Mouse (Mus musculus) lung, adult 2 months (tissue): ENCODE data around the gene Lcorl. TPM values are rescaled to one million over a fixed set of nuclear protein-coding genes. Genes with fewer than 3 reads are reported as not detected.
A peak's percentile ranks its signal among the peaks of the same experiment; 100 is the strongest.

ENCODE experiments used
- DNase-seq: peaks from one replicate; pipeline ENCODE4 v3.0.0; 2022
- H3K4me1 ChIP-seq: fragments of 200-500 bp; 2 replicates; pipeline ENCODE4 v1.6.1; 2011; ENCODE audit warnings: low read length; ENCODE audit not compliant: control insufficient read depth, insufficient read depth
- H3K4me3 ChIP-seq: fragments of 200-500 bp; replicated peaks from 2 replicates; pipeline ENCODE3; 2011; ENCODE audit warnings: low read depth, mild to moderate bottlenecking, control low read depth, low read length; ENCODE audit errors: extremely low read depth
- CTCF ChIP-seq: fragments of 200-500 bp; IDR thresholded peaks from 2 replicates; pipeline ENCODE4 v1.5.1; 2011; ENCODE audit warnings: mild to moderate bottlenecking, low read length, control low read depth; ENCODE audit not compliant: insufficient read depth
- POLR2A ChIP-seq: fragments of 200-500 bp; IDR thresholded peaks from 2 replicates; pipeline ENCODE4 v1.6.1; 2011; ENCODE audit warnings: low read depth, mild to moderate bottlenecking, control low read depth, low read length, borderline replicate concordance; ENCODE audit errors: extremely low read depth
- WGBS: fragments of 180-500 bp; shearing (Covaris S2); methylation state at CpG from one replicate; pipeline ENCODE4 v1.1.7; 2018; 5-methylcytosine and 5-hydroxymethylcytosine counted together
- polyA plus RNA-seq: library from polyadenylated mRNA; depleted of rRNA; stranded (reverse); fragments of >200 nt; gene quantifications from 2 replicates; pipeline ENCODE4 v1.2.3, GENCODE M21; 2012

Lcorl gene
- polyA plus RNA-seq, 1 experiment, result 1.4 TPM

DNA sequence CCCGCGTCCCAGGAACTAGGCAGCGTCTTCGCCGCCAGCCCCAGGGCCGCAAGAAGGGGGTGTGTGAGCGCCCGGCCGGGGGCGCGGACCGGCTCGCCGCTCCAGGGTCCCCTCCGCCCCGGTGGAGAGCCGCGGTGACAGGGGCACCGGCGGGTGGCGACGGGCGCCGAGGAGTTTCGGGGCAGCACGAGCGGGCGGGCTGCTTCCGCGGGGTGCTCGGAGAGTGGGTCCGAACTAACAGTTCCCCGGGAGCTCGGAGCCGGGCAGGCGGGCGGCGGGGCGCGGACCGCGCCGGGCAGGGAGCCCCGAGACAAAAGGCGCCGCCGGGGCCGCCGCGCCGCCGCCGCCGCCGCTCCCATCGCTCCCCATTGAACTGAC, 550 bp downstream of the Lcorl start:
- TF ChIP-seq POLR2A, result no peak
- no peak for TF ChIP-seq CTCF
- Histone ChIP-seq H3K4me3 (peak overlapping the region; percentile 66), H3K4me1 (peaks cover 2% of the 10 kb centered on the region; the same call in 1 of the 2 replicates)
- no peak for DNase-seq
- WGBS, result 1% methylated on average over 55 of the region's 56 CpGs

DNA sequence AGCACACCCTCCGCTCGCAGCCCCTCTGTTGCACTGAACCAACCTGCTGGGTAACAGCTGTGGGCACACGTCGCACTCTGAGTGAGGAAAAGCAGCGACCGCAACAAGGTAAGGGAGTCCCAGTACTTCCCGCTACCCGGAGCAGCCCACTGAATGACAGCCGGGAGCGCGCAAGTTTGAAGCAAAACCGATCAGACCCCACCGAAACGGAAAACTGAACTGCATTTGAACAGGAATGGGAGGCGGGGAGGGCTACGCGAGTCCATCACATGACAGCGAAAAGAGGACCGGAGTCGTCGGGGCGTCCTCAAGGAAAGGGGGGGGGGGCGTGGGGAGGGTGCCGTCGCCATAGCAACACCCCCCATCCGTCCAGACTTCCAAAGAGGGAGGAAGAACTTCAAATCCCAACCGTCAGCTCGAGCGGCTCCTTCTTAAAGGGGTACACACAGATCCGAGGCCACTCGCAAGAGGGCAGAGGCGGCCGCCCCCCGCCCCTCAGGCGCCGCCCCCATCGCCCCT, 1.1 kb downstream of the Lcorl start:
- Histone ChIP-seq H3K4me3 (peak overlapping the region; percentile 66), H3K4me1 (peaks cover 2% of the 10 kb centered on the region; the same call in 1 of the 2 replicates)
- DNase-seq, result peak; percentile 49
- 1% methylated on average over 29 of the region's 37 CpGs for WGBS
- TF ChIP-seq POLR2A (no peak), CTCF (no peak)

DNA sequence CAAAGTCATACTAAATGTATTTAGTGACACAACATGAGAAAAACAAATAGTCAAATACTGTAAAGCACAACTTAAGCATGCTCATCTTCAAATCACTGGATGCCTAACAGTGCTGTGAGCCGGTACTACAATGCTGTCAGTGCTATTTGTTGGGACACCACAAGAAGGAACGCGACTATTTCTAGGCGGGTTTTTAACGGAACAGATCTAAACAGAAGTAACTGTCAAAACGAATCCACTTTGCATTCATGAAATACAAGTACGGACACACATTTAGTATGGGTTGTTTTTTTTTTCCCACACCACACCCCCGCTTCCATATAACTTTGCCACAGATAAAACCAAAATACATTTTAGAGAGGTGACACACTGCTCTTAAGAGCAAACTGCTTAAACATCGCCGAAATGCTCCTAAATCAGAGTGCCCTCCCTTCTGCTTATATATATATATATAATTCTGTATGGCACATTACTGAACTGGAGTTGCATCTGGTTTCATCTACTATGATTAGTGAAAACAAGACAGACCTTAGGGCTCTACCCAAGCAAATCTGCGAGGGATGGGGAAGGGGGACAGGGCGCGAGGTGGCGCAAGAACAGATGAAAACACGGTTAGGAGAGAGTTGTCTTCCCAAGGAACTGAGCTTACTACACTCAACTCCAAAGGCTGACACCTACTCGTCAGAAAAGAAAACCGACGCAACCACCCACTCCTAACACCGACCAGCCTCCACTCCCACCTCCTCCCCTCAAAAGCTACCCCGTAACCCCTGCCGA, 1.7 kb downstream of the Lcorl start:
- WGBS, result 8% methylated on average over 21 of the region's 21 CpGs
- peak overlapping the region; percentile 66 for H3K4me3 ChIP-seq
- TF ChIP-seq POLR2A (no peak), CTCF (0 out of 2 replicates have a peak, but pooled peaks have one; percentile 17)
- peaks cover 2% of the 10 kb centered on the region; the same call in 1 of the 2 replicates for H3K4me1 ChIP-seq
- DNase-seq, result no peak

DNA sequence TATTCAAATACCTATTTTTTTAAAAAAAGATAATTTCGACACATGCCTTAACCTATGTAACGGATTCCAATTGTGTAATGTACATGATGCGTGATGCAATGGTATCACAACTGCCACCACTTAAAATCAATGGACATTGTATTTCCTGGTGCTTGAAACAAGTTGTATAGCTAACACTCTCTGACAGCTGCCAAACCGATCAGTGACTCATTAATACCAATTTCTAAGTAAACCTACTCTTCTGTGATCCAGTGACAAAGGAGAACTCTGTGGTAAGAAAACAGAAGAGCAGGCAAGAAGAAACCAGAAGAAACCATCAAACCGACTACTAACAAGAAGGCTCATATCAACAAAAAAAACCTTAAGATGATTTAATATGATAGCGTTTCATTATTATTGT, 12.7 kb downstream of the Lcorl start:
- Histone ChIP-seq H3K4me1 (no peaks in the 10 kb centered on the region), H3K4me3 (no peak overlapping the region)
- no peak for TF ChIP-seq CTCF
- no peak for TF ChIP-seq POLR2A
- WGBS, result 75% methylated on average over 6 of the region's 6 CpGs
- DNase-seq, result no peak

DNA sequence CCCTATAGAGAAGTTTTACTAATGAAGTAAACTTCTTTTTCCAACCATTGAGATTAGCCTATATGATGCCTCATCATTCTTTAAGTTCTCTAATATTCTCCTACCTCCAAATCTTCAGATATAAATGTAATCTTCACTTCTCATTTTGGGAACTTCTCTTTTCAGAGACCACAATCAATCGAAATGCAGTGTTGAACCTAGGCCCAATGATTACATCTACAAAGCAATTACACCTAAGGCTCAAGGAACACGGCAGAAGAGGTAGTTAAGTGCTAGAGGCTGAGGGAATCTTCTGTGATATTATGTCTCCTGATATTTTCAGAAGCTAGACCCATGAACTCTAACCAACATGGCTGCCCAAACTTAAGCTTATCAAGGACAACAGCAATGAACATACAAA, 22.3 kb downstream of the Lcorl start:
- WGBS, result 86% methylated on average over 2 of the region's 2 CpGs
- DNase-seq, result no peak
- Histone ChIP-seq H3K4me1 (no peaks in the 10 kb centered on the region), H3K4me3 (no peak overlapping the region)
- TF ChIP-seq CTCF (no peak), POLR2A (no peak)

DNA sequence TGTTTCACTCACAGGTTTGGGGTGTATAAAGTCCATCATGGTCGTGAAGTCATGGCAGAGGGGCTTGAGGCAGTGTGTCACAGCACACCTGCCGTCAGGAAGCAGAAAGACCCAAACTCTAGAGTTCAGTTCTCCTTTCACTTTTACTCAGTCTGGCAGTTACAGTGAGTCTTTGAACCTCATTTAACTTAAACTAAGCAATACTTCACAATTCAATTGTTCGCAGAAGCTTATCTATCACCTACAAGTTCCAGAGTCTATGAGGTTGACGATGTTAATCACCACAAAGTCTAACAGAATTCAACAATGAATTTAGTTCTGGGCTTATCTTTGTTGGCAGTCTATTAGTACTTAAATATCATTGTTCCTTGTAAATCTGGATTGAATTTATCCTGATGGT, 45.9 kb downstream of the Lcorl start:
- Histone ChIP-seq H3K4me3 (no peak overlapping the region), H3K4me1 (no peaks in the 10 kb centered on the region)
- WGBS, result 87% methylated on average over 4 of the region's 4 CpGs
- TF ChIP-seq CTCF (no peak), POLR2A (no peak)
- DNase-seq, result no peak

DNA sequence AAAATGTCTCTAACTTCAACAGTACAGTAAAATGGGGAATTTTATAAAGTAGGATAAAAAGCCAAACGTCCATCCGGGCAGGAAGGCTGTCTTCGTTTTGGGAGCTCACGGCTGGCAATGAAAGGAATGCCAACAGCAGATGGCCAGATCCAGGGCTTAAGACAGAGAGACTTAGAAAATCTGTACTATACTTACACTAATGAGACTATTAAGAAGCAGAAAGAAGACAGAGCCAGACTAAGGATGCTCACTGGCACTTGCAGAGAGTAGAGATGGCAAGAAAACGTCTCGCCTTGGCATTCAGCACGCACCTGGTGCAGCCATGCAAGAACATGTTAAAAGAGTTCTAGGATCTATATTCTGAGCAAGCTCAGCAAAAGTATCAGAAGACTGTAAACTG, 65.6 kb downstream of the Lcorl start:
- Histone ChIP-seq H3K4me3 (no peak overlapping the region), H3K4me1 (no peaks in the 10 kb centered on the region)
- DNase-seq, result no peak
- TF ChIP-seq POLR2A, result no peak
- no peak for TF ChIP-seq CTCF
- WGBS, result 91% methylated on average over 7 of the region's 7 CpGs

DNA sequence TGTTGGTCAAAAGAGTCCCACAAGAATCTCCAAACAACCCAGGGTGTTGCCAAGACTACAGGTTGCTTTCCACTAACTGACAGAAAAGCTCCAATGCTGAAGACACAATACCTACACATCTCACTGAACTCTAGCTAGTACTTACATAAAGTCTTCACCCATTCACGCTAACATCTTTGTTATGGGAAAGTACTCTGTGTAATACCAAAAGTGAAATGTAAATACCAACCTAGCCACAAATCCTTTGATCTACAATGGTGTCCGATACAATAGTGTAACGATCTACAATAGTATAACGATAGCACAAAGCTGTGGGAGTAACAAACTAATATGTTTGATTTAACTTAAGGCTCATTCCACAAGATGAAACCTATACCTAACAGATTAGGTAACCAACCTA, 67.2 kb downstream of the Lcorl start:
- WGBS, result 89% methylated on average over 4 of the region's 4 CpGs
- TF ChIP-seq POLR2A (no peak), CTCF (no peak)
- H3K4me1 ChIP-seq, result no peaks in the 10 kb centered on the region

DNA sequence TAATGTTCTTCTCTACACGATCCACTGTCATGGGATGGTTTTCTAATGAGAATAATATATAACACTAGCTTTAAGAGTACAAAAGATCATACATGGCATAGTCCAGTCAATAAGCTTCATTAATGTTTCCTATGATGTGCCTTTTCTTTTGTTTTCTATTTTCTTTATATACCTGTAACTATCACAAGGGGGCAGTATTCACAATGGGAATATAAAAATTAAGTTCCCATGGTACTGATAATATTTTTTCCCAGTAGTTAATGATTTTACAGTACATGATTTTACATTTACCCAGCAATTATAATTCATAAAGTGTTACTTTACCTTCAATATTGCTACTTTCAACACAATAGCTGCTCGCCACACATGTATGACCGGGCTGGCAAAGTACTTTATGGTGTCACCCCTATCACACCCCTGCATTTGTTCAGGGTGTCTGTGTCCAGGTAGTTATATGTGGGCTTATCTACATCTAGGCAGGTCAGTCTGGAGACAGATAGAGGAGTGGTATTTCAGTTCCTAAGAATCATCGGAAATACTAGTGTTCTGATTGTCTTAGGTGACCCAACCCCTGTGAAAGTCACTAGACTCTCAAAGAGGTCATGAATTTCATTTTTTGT, 99.8 kb downstream of the Lcorl start:
- no peak for TF ChIP-seq POLR2A
- TF ChIP-seq CTCF, result 0 out of 2 replicates have a peak, but pooled peaks have one; percentile 4
- Histone ChIP-seq H3K4me1 (no peaks in the 10 kb centered on the region), H3K4me3 (no peak overlapping the region)
- DNase-seq, result no peak
- 86% methylated on average over 4 of the region's 4 CpGs for WGBS

More for the DNA sequence above, 67.2 kb downstream of the Lcorl start:
- no peak overlapping the region for H3K4me3 ChIP-seq
- DNase-seq, result no peak
